17 mouse cellular contexts compared by ENCODE assay signal in genomic region chr1:173741656-173742055, GRCm38 (mm10). TPM values are rescaled to one million over a fixed set of nuclear protein-coding genes. Genes with fewer than 3 reads are reported as not detected.
DNase-seq lines count a peak whose midpoint lies in the region; ATAC-seq and TF ChIP-seq lines count a peak whose summit lies in the region.
"Had no signal": no experiment of that assay in that cellular context is flagged by ENCODE, and none has a peak within 500 bp of the region (broad histone marks: within the 10 kb centered on the region; RNA-seq: fewer than 3 reads in every experiment).

Gene Ifi207, minus strand, starts transcription at chr1:173741747.

- no peaks in the 10 kb centered on the region for H3K36me3 ChIP-seq in spleen, adult 2 months (ENCODE audit: control insufficient read depth, insufficient read depth, low read length)
- H3K36me3 ChIP-seq in small intestine, adult 2 months (ENCODE audit: control insufficient read depth, insufficient read depth, low read length): no peaks in the 10 kb centered on the region
- H3K36me3 ChIP-seq in forebrain, embryonic 15.5 days: no peaks in the 10 kb centered on the region
- H3K36me3 ChIP-seq: embryonic facial prominence, embryonic 13.5 days; hindbrain, embryonic 10.5 days; limb, embryonic 10.5 days; neural tube, embryonic 12.5 days had no signal

- no peak within 1 kb of the TSS for H3K4me2 ChIP-seq in forebrain, embryonic 15.5 days (replicated peaks)
- H3K4me2 ChIP-seq: embryonic facial prominence, embryonic 13.5 days; neural tube, embryonic 12.5 days had no signal

- ATAC-seq in forebrain, embryonic 15.5 days (replicated peaks): no peak
- ATAC-seq: forebrain, embryonic 16.5 days had no signal

- no peaks in the 10 kb centered on the region for H3K9me3 ChIP-seq in forebrain, embryonic 15.5 days
- H3K9me3 ChIP-seq: embryonic facial prominence, embryonic 13.5 days; hindbrain, embryonic 10.5 days; limb, embryonic 10.5 days; neural tube, embryonic 12.5 days had no signal

- H3K27ac ChIP-seq in spleen, adult 2 months (ENCODE audit: insufficient read depth, low read length): peak within 1 kb of the TSS; percentile 18
- H3K27ac ChIP-seq in small intestine, adult 2 months (ENCODE audit: insufficient read depth, low read depth, low read length): peak within 1 kb of the TSS; percentile 40; the same call in 1 of the 2 replicates
- no peak within 1 kb of the TSS for H3K27ac ChIP-seq in forebrain, embryonic 15.5 days (replicated peaks)
- H3K27ac ChIP-seq in cerebellum, adult 2 months (ENCODE audit: insufficient read depth, low read length): no peak within 1 kb of the TSS
- H3K27ac ChIP-seq: embryonic facial prominence, embryonic 13.5 days; hindbrain, embryonic 10.5 days; limb, embryonic 10.5 days; neural tube, embryonic 12.5 days had no signal

- no peaks in the 10 kb centered on the region for H3K27me3 ChIP-seq in spleen, adult 2 months (ENCODE audit: control insufficient read depth, insufficient read depth, low read length)
- H3K27me3 ChIP-seq in small intestine, adult 2 months (ENCODE audit: control insufficient read depth, insufficient read depth, low read length): no peaks in the 10 kb centered on the region
- H3K27me3 ChIP-seq in forebrain, embryonic 15.5 days: no peaks in the 10 kb centered on the region
- no peaks in the 10 kb centered on the region for H3K27me3 ChIP-seq in cerebellum, adult 2 months (ENCODE audit: control insufficient read depth, insufficient read depth, low read length)
- H3K27me3 ChIP-seq: embryonic facial prominence, embryonic 13.5 days; neural tube, embryonic 12.5 days had no signal

- intact Hi-C loops in heart, postnatal 25 days (cut with DNase I): no loop called here
- intact Hi-C loops in heart, postnatal 10 days (cut with DNase I): no loop called here

- no peak for TF ChIP-seq CTCF in spleen, adult 2 months (IDR thresholded peaks at IDR 0.05; ENCODE audit: extremely low read depth, insufficient read depth, insufficient read length, insufficient replicate concordance)
- TF ChIP-seq CTCF in small intestine, adult 2 months (IDR thresholded peaks at IDR 0.05; ENCODE audit: extremely low read depth, insufficient read length, insufficient replicate concordance, low read depth, low read length): no peak
- no peak for TF ChIP-seq CTCF in cerebellum, adult 2 months (IDR thresholded peaks at IDR 0.05; ENCODE audit: borderline replicate concordance, insufficient read depth, low read depth, low read length)

- 41% methylated on average over 4 of the region's 4 CpGs for WGBS in spleen, adult 2 months
- 65% methylated on average over 4 of the region's 4 CpGs for WGBS in small intestine, adult 2 months
- 81% methylated on average over 4 of the region's 4 CpGs for WGBS in forebrain, embryonic 15.5 days
- 66% methylated on average over 4 of the region's 4 CpGs for WGBS in cerebellum, adult 2 months

- no peak within 1 kb of the TSS for H3K9ac ChIP-seq in forebrain, embryonic 15.5 days (replicated peaks)
- H3K9ac ChIP-seq: embryonic facial prominence, embryonic 13.5 days; neural tube, embryonic 12.5 days had no signal

- peak; percentile 98 for DNase-seq in heart, adult 11 months
- DNase-seq in heart, postnatal 25 days (ENCODE audit: low spot score): no peak
- DNase-seq in spleen, adult 2 months (ENCODE audit: low read depth in 1 of 2, low spot score in 2 of 2): no peak
- DNase-seq in spleen, adult 18-20 months: no peak
- peak; percentile 10 to 24 for DNase-seq in heart, postnatal 10 days
- DNase-seq in cerebellum, adult 2 months: no peak
- DNase-seq: adrenal gland, postnatal 14 days; cerebellum, adult 9-11 months; kidney, adult 18-20 months; right cerebral cortex, adult 18-20 months had no signal

- peak within 1 kb of the TSS; percentile 33 for H3K4me3 ChIP-seq in spleen, adult 2 months (ENCODE audit: extremely low read depth, insufficient read depth, insufficient read length)
- H3K4me3 ChIP-seq in small intestine, adult 2 months (ENCODE audit: low read depth, low read length): no peak within 1 kb of the TSS
- no peak within 1 kb of the TSS for H3K4me3 ChIP-seq in forebrain, embryonic 15.5 days
- no peak within 1 kb of the TSS for H3K4me3 ChIP-seq in cerebellum, adult 2 months (replicated peaks; ENCODE audit: insufficient read depth, low read depth, low read length)
- H3K4me3 ChIP-seq: embryonic facial prominence, embryonic 13.5 days; hindbrain, embryonic 10.5 days; limb, embryonic 10.5 days; neural tube, embryonic 12.5 days had no signal

- no peak for TF ChIP-seq POLR2A in spleen, adult 2 months (IDR thresholded peaks at IDR 0.05; ENCODE audit: low read depth, low read length)
- TF ChIP-seq POLR2A in small intestine, adult 2 months (IDR thresholded peaks at IDR 0.05; ENCODE audit: low read depth, low read length): no peak
- TF ChIP-seq POLR2A in cerebellum, adult 2 months (IDR thresholded peaks at IDR 0.05; ENCODE audit: borderline replicate concordance, insufficient read depth, low read length): no peak

- H3K4me1 ChIP-seq in spleen, adult 2 months (ENCODE audit: control insufficient read depth, insufficient read depth, insufficient read length): no peaks in the 10 kb centered on the region
- no peaks in the 10 kb centered on the region for H3K4me1 ChIP-seq in small intestine, adult 2 months (ENCODE audit: control insufficient read depth, insufficient read depth, insufficient read length, low read length)
- no peaks in the 10 kb centered on the region for H3K4me1 ChIP-seq in forebrain, embryonic 15.5 days
- no peaks in the 10 kb centered on the region for H3K4me1 ChIP-seq in cerebellum, adult 2 months (ENCODE audit: control insufficient read depth, insufficient read depth, low read length)
- H3K4me1 ChIP-seq: embryonic facial prominence, embryonic 13.5 days; hindbrain, embryonic 10.5 days; limb, embryonic 10.5 days; neural tube, embryonic 12.5 days had no signal

RNA-seq across cellular contexts. Expression of gene Ifi207, which starts in this region (rescaled TPM):
- total RNA-seq in heart, postnatal 25 days (2021): 1 to 10 TPM; 2.9 to 3.5 TPM
- 6.8 and 10.0 TPM in 2 replicates for polyA plus RNA-seq in spleen, adult 2 months (2012; rRNA removed)
- 1 to 10 TPM in 1 of 2 experiments, under 1 TPM in 1; 0.99 to 1.7 TPM for total RNA-seq in heart, postnatal 10 days (2021)
- polyA plus RNA-seq in small intestine, adult 2 months (2012; rRNA removed): 1.3 and 1.8 TPM in 2 replicates
- polyA plus RNA-seq in forebrain, embryonic 15.5 days (2015; fragmentation: Nextera tagmentation; extraction: Ambion mirVana): 0.27 and 0.45 TPM in 2 replicates
- 0.15 and 0.21 TPM in 2 replicates for polyA plus RNA-seq in cerebellum, adult 2 months (2012; rRNA removed)

Comparison
In these comparisons a context has a peak if more than half of its experiments do, and no peak if none do; other contexts are left out.
1. DNase-seq: peak in heart, adult 11 months (single experiment) and heart, postnatal 10 days (2 of 2); none in heart, postnatal 25 days (single experiment), spleen, adult 2 months (0 of 2), spleen, adult 18-20 months (0 of 2) and cerebellum, adult 2 months (0 of 2).
2. H3K27ac ChIP-seq: peak in spleen, adult 2 months (single experiment) and small intestine, adult 2 months (single experiment); none in forebrain, embryonic 15.5 days (single experiment) and cerebellum, adult 2 months (single experiment).